Mouse (Mus musculus) thymus, postnatal 36 days (tissue): ENCODE data around the gene Kif17.
A peak's percentile ranks its signal among the peaks of the same experiment; 100 is the strongest.
"Not testable (repeated sequence)": the region's sequence is repeated elsewhere in the genome, so short reads cannot be mapped to it uniquely, and the experiment has no call there.

Source experiments
- DNase-seq, 2 experiments: peaks; one replicate each; pipeline ENCODE4 v3.0.0; 2022; ENCODE audit warnings: mixed read lengths in 2 of 2

Gene Kif17

DNA sequence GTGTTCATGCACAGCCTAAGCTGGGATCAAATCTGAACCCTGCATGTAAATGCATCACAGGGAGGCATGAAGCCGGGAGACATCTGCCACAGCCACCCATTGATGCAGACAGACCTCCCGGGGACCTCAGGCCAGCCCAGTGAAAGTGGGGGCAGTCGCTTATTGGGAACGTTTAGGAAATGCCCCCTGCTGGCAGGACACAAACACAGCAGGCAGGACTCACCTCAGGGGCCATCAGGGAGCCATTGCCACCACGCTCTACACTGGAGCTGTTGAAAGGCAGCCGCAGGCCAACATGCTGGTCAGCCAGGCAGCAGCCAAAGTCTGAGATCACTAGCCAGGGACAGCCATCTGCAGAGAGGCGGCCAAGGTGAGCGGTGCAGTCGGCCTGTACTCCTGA is 65.5 kb downstream of the Kif17 start:
- DNase-seq = peak in 1 of 2 experiments; percentile 23

DNA sequence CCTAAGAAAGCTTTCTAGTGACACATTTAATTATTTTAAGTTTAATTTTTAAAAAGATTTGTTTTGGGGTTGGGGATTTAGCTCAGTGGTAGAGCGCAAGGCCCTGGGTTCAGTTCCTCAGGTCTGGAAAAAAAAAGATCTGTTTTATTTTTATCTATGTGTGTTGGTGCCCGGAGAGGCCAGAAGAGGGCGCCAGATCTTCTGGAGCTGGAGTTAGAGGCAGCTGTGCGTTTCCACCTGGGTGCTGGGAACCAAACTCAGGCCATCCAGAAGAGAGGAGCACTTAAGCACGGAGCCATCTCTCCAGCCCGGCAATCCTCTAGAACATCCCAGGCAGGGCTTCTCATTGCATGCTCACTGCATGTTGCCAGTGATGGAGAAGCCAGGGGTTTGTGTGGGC is 66.1 kb downstream of the Kif17 start:
- DNase-seq = no peak

DNA sequence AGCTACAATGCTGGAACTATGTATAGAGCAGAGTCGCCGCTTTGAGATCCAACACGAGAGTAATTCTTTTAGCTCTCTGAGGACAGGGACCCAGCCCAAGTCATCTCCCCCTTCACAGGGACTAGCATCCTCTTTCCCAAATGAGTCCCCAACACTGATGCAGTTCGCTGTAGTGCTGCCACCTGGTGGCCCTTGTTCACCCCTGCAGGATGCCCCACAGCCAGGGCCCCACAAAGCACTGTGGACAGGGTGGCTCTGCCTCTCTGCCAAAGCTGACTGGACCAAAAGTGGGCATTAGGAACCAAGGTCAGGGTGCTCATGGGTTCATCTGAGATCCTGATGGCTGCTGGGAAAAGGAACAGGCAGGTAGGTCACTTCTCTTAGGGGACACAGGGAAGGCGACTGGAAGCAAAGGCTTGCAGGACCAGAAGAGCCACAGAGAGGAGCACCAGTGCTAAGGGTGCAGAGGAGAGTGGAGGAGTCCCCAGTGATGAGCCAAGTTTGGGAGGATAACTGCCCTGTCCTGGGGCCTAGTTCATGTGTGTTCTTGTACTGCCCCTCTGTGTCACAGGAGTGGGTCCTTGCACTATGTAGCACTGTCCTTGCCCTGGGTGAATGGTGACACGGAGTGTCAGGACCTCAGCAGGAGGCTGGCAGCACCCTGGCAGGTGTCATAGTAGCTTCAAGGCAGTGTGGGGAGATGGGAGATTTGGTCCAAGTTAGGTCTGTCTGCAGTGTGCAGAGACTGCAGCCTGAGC is 68.5 kb downstream of the Kif17 start:
- DNase-seq = peak; percentile 44 to 49

DNA sequence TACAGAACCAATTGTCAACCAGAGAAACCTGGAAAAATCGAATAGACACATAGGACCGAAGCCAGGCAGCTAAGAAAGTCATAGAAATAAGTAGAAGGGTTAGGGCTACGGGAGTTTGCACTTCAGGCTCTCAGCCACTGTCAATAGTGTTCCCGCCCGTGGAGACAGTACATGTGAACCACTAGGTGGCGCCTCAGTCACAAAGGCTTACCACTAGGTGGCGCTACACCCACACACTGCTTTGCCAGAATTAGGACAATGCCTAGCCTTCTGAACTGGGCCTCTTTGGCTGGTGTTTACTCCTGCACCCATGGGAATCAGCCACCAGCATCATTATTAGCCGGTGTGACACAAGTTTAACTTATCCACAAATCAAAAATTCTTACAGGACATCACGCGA is 69.3 kb downstream of the Kif17 start:
- peak; percentile 70 to 74 for DNase-seq

DNA sequence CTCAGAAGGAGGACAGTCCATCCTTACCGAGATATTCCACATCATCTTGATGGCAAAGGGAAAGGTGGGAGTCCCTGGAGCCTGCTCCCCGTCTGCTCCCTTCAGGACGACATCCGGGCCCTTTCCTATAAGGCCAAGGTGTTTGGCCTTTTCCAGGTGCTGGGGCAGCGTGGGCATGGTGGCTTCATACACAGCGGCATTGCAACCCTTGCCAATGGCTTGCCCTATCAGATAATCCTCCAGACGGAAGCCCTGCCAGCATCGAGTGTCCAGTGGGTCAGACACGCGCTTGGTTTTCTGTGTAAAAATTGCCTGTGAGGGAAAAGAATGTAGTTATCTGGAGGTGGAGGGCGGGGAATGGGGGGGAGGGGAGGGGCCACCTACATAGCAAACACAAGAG is 70.5 kb downstream of the Kif17 start:
- no peak for DNase-seq

DNA sequence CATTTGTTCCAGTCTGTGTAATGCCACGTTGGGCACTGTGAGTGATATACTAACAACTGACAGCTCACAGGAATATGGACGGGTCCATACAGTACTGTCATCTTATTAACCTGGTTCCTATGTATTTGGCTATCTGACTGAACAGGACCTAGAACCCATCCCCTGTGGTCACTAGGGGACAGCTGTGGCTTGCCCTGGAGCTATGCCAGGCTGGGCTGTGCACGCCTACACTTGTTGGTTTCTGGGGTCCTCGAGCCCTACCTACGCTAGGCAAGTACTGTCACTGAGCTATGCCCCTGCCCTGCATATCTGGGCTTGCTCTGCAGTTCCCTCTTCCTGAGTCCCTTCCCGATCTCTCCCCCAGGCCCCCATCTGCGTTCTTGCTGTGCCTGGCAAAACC is 71.3 kb downstream of the Kif17 start:
- no peak for DNase-seq

DNA sequence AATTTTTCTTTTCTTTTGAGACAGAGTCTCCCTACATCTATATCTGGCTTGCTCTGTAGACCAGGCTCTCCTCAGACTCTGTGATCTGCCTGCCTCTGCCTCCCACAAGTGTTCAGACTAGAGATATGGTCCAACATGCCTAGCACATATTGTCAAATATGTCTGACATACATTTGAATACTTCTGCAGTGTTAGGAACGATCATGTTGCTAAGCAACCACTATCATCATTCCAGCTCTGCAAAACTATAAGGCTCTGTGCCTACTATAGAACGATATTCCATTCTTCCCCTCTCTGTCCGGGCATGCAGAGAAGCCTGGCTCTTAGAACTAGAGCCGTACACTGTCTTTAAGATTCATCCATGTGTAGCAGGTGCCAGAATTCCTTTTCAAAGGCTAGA is 72.5 kb downstream of the Kif17 start:
- no peak for DNase-seq

DNA sequence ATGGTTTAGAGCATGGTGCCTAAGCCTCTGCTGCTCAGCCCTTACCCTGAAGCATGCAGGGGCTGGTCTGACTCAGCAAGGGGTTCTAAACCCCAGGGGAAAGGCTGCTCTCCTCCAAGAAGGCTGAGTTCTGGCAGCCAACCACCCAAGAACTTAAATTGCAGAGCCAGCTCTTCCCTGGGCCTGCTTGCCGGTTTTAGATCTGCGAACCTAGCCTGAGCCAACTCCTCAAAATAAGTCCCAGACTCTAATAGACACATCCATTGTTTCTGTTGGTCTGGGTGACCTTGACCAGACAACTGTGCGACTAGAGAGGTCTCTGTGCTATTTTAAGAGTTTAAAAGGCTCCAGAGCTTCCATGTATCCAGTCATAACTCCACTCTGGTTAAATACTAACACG is 73.5 kb downstream of the Kif17 start:
- no peak for DNase-seq

DNA sequence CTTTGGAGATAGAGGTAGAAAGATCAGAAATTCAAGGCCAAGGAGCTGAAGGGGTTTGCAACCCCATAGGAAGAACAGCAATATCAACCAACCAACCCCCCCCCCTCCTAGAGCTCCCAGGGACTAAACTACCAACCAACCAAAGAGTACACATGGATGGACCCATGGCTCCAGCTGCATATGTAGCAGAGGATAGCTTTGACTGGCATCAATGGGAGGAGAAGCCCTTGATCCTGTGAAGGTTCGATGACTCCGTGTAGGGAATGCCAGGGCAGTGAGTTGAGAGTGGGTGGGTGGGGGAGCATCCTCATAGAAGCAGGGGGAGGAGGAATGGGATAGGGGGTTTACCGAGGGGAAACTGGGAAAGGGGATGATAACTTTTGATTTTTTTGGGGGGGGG is 74.2 kb downstream of the Kif17 start:
- no peak for DNase-seq

DNA sequence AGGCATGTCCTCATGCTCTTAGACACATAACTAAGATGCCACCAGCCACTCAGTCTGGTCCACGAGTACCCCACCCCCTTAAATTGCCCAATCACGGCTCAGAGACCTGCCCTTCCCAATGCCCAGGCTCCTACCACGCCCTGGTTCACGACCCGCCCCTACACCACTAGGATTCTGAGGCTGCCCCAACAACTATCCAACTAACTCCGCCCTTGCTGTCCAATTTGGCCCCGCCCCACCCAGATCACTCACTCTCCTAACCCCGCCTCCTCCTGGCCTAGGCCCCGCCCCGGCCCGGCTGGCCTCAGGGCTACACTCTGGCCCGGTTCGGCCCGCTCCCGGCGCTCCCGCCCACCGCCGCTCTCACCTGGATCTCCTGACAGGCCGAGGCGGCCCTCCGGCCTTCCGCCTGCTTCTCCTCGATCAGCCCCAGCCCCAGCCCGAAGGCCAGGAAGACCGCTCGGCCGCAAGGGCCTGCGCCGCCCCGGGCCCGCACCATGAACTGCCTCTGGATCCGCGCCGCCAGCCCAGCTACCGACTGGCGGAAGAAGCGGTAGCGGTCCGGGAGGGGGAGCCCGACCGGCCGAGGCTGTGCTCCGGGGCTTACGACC is 75.3 kb downstream of the Kif17 start:
- peak; percentile 90 to 91 for DNase-seq

DNA sequence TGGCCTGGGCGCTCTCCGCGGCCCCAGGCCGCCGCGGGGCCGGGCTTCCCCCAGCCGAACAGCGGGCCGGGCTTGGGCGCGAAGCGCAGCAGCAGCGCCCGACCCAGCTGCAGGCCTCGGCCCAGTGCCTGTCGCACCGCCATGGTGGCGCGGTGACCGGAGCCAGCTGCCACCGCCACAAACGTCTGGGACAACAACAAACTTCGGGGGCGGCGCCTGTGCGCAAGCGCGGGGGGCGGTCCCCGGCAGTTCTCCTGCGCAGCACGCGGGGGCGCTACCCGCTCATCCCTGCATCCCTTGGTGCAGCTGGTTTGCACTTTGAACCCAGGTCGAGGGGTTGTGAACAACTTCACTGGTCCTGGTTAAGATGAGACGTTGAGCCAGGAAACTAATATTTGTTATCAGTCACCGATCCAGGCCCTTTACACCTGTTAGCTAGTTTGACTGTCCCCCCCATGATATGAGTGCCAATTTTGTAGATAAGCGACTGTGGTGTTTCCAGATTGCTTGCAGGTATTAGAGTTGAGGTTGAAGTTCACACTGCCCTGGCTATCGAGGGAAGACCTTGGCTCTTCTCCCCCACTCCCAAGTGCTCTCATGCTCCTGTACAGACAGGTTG is 76.0 kb downstream of the Kif17 start, which contains the start of gene Pink1:
Gene Pink1 (minus strand): TSS at position 231 of the 619 bp plus-strand sequence.
- peak; percentile 91 for DNase-seq

DNA sequence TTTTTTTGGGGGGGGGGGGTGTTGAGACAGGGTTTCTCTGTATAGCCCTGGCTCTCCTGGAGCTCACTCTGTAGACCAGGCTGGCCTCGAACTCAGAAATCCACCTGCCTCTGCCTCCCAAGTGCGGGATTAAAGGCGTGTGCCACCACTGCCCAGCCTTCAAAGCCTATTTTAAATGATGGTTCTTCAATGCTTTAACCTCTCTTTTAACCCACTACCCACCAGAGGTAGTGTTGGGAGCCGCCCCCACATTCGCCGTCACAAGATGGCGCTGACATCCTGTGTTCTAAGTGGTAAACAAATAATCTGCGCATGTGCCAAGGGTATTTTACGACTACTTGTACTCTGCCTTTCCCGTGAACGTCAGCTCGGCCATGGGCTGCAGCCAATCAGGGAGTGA is 76.9 kb downstream of the Kif17 start:
- not testable (repeated sequence) for DNase-seq

DNA sequence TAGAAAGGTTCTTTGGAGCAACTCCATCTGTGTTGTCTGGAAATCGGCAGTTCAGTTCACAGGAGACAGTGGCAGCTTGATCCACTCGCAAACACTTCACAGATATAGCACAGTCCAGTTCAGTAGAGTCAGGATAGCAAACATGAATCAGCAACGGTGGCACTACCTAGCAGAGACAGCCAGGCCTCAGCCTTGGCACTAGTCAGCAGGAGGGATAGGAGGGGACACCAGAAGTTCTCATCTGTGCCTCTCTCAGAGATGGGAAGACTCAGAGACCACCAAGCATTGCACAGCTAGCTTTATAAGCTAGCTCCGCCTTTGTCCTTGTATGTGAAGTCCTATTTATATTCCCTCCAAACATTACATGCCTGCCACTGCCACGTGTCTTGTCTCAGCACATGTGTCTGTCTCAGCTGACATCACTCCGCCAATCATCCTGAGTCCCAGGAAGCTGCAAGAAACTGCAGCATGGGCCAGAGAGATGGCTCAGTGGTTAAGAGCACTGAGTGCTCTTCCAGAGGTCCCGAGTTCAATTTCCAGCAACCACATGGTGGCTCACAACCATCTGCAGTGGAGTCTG is 77.7 kb downstream of the Kif17 start:
- no peak for DNase-seq

DNA sequence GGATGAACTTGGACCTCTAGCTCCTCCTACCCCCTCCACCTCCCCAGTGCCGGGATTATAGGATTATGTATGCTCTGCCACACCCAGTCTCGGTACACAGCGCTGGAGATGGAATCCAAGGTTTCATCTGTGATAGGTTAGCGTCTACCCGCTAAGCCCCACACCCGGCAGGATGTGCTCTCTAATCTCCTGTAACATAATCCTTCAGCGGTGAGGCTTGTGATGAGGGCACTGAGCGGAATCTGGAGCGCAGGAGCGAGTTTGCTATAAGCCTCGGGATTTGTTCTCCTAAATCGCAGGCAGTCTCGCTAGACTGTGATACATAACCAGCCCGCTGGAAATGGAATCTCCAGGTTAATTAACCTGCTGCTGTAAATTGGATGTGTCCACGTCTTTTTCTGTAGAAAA is 80.0 kb downstream of the Kif17 start:
- no peak for DNase-seq

DNA sequence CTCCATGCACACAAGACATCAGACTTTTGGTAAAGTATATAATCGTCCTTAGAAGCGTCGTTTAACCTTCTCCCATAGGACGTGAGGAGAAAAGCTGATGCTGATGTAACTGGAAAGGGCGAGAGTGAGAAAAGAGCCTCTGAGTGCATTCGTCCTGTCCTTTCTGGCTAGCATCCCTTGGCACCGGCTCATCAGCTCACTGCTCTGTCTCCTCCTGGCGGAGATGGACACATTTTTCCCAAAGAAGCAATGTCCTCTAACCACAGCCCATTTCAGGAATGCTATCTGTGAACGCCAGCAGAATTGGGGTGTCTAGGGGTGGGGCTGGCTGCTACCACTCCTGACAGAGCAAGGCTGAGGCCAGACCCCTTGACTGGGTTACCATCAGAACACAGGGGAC is 81.4 kb downstream of the Kif17 start:
- DNase-seq = no peak

DNA sequence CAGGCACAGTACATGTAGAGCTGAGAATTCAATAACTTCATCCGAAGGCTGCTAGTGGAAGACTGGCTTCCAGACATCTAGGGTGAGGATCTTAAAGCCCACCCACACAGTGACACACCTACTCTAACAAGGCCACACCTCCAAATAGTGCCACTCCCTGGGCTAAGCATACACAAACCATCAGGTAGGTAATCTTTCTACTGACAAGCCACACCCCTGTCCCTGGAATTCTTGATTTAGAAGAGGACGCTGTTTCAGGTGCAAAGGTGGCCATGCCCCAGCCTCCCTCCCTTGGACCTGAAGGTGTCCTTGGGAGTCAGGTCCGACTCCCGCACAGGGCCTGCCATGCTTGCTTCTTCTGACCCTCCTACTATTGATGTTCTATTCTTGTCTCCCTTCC is 82.9 kb downstream of the Kif17 start:
- DNase-seq = no peak

DNA sequence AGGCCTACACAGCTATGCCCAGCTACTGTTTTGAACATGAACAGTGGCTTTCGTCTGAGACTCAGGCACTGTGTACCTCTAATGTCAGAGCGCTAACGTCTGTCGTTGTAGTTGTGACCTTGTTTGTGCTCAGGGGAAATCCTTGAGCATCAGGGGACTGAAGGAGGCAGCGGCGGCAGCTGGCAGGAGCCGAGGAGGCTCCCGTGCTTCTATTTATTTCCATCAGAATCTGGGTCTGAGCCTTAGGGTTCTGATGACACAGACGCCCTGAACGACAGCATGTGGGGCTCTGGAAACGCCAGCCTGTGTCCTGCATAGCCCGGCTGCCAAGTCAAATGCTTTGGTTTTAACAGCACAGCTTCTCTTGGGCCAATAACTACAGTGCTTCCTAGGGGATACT is 84.8 kb downstream of the Kif17 start:
- DNase-seq = no peak

DNA sequence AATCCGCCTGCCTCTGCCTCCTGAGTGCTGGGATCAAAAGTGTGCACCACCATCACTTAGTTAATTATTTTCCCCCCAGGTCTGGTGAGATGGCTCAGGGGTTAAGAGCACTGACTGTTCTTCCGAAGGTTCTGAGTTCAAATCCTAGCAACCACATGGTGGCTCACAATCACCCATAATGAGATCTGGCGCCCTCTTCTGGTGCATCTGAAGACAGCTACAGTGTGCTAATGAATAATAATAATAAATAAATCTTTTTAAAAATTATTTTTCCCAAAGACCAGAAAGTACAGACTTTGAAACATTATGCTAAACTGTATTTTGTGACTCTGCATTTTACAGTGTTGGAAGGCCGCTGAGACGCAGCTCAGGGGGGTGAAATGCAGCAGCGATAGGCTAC is 85.4 kb downstream of the Kif17 start:
- no peak for DNase-seq

DNA sequence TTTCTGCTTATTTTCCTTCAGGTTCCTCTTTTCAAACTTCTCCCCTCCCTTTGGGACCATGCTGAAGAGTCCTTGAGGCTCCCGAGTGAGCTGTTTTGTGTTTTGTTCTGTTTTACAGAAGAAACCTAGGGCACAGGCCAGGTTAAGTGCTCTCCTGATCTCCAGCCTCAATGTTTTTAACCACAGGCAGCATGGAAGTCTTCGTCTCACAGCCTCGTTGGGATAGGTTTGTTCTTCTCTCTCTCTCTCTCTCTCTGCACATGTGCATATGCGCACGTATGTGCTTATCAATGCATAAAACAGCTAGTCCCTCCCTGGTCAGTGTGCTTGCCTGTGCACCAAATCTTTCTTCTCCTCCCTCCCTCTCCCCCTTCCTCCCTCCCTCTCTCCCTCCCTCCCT is 86.6 kb downstream of the Kif17 start:
- no peak for DNase-seq

DNA sequence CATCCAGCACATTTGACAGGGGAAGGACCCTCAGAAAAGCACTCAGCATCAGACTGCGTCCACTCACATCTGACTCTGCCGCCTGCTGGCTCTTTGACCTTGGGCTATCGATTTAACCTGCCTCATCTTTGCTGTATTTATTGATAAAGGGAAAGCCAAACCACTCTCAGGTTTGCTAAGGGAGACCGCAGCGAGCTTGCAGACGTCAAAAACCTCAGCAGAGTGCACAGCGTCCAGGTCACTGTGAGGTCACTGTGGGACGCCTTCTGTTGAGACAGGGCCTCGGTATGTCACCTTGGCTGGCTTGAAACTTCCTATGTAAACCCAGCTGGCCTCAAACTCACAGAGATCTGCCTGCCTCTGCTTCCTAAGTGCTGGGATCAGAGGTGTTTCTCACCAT is 87.1 kb downstream of the Kif17 start:
- DNase-seq = no peak

DNA sequence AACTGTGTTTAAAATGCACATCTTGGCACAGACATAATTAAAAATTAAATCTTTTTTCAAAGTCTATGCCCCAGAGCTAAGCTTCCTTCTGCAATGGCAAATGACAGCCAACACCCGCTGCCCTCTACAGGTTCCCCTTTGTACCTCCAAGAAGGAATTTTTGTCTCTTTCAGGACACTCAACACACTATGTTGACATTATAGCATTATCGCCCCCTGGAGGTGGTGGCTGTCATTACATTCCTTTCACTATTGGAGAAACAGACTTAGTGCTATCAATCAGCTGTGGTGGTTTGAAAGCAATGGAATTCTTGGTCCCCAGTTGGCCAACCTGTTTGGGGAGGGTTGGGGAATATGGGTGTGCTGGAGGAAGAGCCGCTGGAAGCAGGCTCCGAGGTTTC is 89.7 kb downstream of the Kif17 start:
- DNase-seq = peak; percentile 24 to 26

DNA sequence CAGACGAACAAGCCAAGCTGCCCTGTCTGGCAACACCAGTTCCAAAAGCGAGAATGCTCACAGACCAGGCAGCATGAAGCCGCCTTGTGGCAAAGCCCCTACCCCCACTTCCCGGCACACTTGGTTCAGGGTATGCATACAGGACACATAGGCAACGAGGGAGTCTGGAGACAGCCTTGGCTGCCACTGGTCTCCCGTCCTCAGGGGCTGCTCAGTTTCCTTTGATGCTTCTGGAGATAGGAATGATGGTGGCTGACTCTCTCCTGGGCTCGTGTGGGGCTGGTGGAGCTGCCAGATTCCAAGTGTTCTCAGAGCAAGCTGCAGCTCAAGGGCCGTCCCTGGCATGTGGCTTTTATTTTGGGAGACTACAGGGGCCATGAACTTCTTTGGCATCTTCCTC is 91.2 kb downstream of the Kif17 start:
- DNase-seq = no peak

DNA sequence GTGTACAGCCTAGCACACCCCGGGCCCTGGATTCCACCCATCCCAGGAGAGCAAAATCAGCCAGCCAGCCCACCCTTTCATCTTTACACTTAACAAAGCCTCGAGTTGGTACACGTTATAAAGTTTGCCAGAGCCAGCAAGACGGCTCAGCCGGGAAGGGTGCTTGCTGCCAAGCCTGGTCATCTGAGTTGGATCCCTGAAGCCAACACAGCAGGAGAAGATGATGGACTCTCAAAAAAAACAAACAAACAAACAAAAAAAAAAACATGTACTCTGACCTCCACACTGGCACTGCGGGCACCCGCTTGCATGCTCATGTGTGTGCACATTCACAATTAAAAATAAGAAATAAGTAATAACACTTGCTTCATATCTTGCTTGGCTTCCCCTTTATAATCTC is 91.8 kb downstream of the Kif17 start:
- DNase-seq = no peak

DNA sequence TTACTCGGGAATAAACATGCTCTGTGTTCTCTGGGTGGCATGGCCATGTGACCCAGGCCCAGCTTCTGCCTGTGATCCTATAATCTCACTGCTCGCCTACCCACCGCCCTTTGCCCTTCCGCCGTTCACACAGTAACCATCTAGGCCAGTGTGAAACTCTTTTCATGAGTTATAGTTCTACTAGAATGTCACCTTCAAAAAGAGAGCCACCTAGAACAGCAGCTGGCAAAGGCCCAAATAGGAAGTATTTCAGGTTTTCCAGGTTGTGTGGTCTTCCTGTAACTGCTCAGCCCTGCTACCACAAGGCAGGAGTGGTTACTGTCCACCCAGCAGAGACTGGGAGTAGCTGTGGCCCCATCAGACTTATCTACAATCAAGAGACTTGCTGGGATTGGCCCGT is 92.5 kb downstream of the Kif17 start:
- no peak for DNase-seq
